ENCODE assay signal across 12 mouse cellular contexts in the genomic region with DNA sequence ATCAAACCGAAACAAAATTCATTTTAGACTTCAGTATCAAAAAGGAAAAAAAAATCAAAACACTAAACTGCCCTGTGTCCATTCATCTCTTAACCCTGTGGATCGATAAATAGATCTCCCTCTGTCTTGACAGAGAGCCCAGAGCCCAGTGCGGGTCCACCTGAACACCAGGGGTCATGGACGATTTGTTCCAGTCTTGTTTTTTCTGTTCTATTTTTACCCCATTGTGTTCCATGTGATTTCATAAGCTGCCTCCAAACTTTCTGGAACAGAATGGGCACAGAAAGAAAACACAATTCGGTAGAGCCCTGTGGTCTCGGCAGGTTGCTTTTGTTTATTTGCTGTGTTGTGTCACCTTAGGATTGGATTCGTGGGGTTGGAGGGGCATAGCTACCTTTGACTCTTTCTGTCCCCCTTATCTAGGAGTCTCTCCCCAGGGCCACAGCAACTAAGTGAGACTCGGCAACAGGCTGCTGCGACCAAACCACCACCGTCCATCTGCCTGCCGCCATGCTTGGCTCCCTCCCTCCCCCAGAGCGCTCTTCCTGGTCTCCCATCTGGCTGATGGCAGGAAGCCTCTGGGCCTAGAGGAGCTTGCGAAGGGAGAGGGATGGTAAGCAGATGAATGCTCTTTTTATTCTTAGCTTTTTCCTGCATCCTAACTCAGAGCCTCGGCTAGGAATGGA. TPM values are rescaled to one million over a fixed set of nuclear protein-coding genes. Genes with fewer than 3 reads are reported as not detected.
DNase-seq lines count a peak whose midpoint lies in the region; ATAC-seq lines count a peak whose summit lies in the region.
"Had no signal": no experiment of that assay in that cellular context is flagged by ENCODE, and none has a peak within 500 bp of the region (broad histone marks: within the 10 kb centered on the region; RNA-seq: fewer than 3 reads in every experiment).

No protein-coding gene starts in this region.

- DNase-seq in cerebellum, postnatal 10 days, result peak; percentile 64 to 74
- no peak for DNase-seq in cerebellum, adult 11 months
- DNase-seq in hindbrain, embryonic 11.5 days (ENCODE audit: low spot score), result no peak
- DNase-seq in lung, postnatal 10 days, result no peak
- peak; percentile 59 for DNase-seq in layer of hippocampus, adult 9-11 months
- no peak for DNase-seq in spleen, postnatal 36 days (ENCODE audit: low spot score in 2 of 2)
- DNase-seq: adrenal gland, adult 2 months; thymus, postnatal 4 days had no signal

- ATAC-seq in hindbrain, embryonic 12.5 days (ENCODE audit: low FRiP score), result no peak
- no peak for ATAC-seq in hindbrain, embryonic 11.5 days (ENCODE audit: low FRiP score)
- ATAC-seq in lung, embryonic 16.5 days (ENCODE audit: low read depth), result no peak

- H3K27ac ChIP-seq in hindbrain, embryonic 12.5 days, result no peak overlapping the region
- H3K27ac ChIP-seq in hindbrain, embryonic 11.5 days (ENCODE audit: low read depth, low read length), result no peak overlapping the region
- H3K27ac ChIP-seq in lung, embryonic 16.5 days (ENCODE audit: low read length), result 0 out of 2 replicates have a peak overlapping the region, but pooled peaks have one; percentile 5
- H3K27ac ChIP-seq: limb, embryonic 13.5 days had no signal

- H3K9me3 ChIP-seq in hindbrain, embryonic 12.5 days (replicated peaks), result no peaks in the 10 kb centered on the region
- no peaks in the 10 kb centered on the region for H3K9me3 ChIP-seq in hindbrain, embryonic 11.5 days (ENCODE audit: control insufficient read depth, low read length)
- H3K9me3 ChIP-seq in lung, embryonic 16.5 days (ENCODE audit: control insufficient read depth, low read length), result no peaks in the 10 kb centered on the region
- H3K9me3 ChIP-seq: heart, embryonic 12.5 days; limb, embryonic 13.5 days had no signal

- peaks cover 25% of the 10 kb centered on the region for H3K36me3 ChIP-seq in hindbrain, embryonic 12.5 days
- H3K36me3 ChIP-seq in hindbrain, embryonic 11.5 days (ENCODE audit: control insufficient read depth, insufficient read depth, low read length), result peaks cover 14% of the 10 kb centered on the region
- H3K36me3 ChIP-seq in lung, embryonic 16.5 days (ENCODE audit: control insufficient read depth, insufficient read depth, low read length), result peaks cover 12% of the 10 kb centered on the region

- no peak overlapping the region for H3K4me3 ChIP-seq in hindbrain, embryonic 12.5 days
- H3K4me3 ChIP-seq in hindbrain, embryonic 11.5 days (ENCODE audit: low read depth, low read length), result no peak overlapping the region
- H3K4me3 ChIP-seq in lung, embryonic 16.5 days (ENCODE audit: low read length), result no peak overlapping the region
- H3K4me3 ChIP-seq: heart, embryonic 12.5 days; limb, embryonic 13.5 days had no signal

- no peaks in the 10 kb centered on the region for H3K27me3 ChIP-seq in hindbrain, embryonic 12.5 days
- no peaks in the 10 kb centered on the region for H3K27me3 ChIP-seq in hindbrain, embryonic 11.5 days (ENCODE audit: control insufficient read depth, insufficient read depth, low read length)
- H3K27me3 ChIP-seq in lung, embryonic 16.5 days (ENCODE audit: control insufficient read depth, insufficient read depth, low read depth, low read length), result no peaks in the 10 kb centered on the region
- H3K27me3 ChIP-seq: heart, embryonic 12.5 days; limb, embryonic 13.5 days had no signal

- WGBS in hindbrain, embryonic 12.5 days, result 68% methylated on average over 14 of the region's 14 CpGs
- 66% methylated on average over 14 of the region's 14 CpGs for WGBS in hindbrain, embryonic 11.5 days
- 44% methylated on average over 14 of the region's 14 CpGs for WGBS in lung, embryonic 16.5 days

- no peak overlapping the region for H3K4me2 ChIP-seq in hindbrain, embryonic 12.5 days (replicated peaks)
- H3K4me2 ChIP-seq in hindbrain, embryonic 11.5 days (replicated peaks; ENCODE audit: low read depth, low read length), result no peak overlapping the region
- no peak overlapping the region for H3K4me2 ChIP-seq in lung, embryonic 16.5 days (ENCODE audit: low read depth, low read length)
- H3K4me2 ChIP-seq: heart, embryonic 12.5 days; limb, embryonic 13.5 days had no signal

- 0 out of 2 replicates have a peak overlapping the region, but pooled peaks have one; percentile 33 for H3K9ac ChIP-seq in hindbrain, embryonic 12.5 days
- H3K9ac ChIP-seq in hindbrain, embryonic 11.5 days (ENCODE audit: low read depth, low read length), result no peak overlapping the region
- H3K9ac ChIP-seq in lung, embryonic 16.5 days (ENCODE audit: low read length), result no peak overlapping the region
- H3K9ac ChIP-seq: heart, embryonic 12.5 days; limb, embryonic 13.5 days had no signal

- H3K4me1 ChIP-seq in hindbrain, embryonic 12.5 days, result peaks cover 22% of the 10 kb centered on the region
- 0 out of 2 replicates have a peak, but pooled peaks cover 3% of the 10 kb centered on the region for H3K4me1 ChIP-seq in hindbrain, embryonic 11.5 days (replicated peaks; ENCODE audit: control insufficient read depth, insufficient read depth, low read length)
- peaks cover 14% of the 10 kb centered on the region for H3K4me1 ChIP-seq in lung, embryonic 16.5 days (replicated peaks; ENCODE audit: control insufficient read depth, insufficient read depth, low read length)

RNA-seq across cellular contexts. Expression of gene Cpsf4l, which starts 12.7 kb away (rescaled TPM):
- 0.15 and 0.31 TPM in 2 replicates for polyA plus RNA-seq in hindbrain, embryonic 12.5 days (2016; fragmentation: Nextera tagmentation; extraction: Ambion mirVana)
- polyA plus RNA-seq in hindbrain, embryonic 11.5 days (2014; fragmentation: Nextera tagmentation; extraction: Ambion mirVana), result 0.80 and 0.86 TPM in 2 replicates
- polyA plus RNA-seq in lung, embryonic 16.5 days (2015; fragmentation: Nextera tagmentation; extraction: Ambion mirVana), result 0.90 and 3.1 TPM in 2 replicates
- polyA plus RNA-seq: adrenal gland, adult 2 months; heart, embryonic 12.5 days had no signal

RNA-seq across cellular contexts. Expression of gene Cdc42ep4, which starts 29.1 kb away (rescaled TPM):
- 98.7 and 106 TPM in 2 replicates for polyA plus RNA-seq in hindbrain, embryonic 12.5 days (2016; fragmentation: Nextera tagmentation; extraction: Ambion mirVana)
- 64.5 and 68.6 TPM in 2 replicates for polyA plus RNA-seq in hindbrain, embryonic 11.5 days (2014; fragmentation: Nextera tagmentation; extraction: Ambion mirVana)
- 129 and 130 TPM in 2 replicates for polyA plus RNA-seq in lung, embryonic 16.5 days (2015; fragmentation: Nextera tagmentation; extraction: Ambion mirVana)

RNA-seq across cellular contexts. Expression of gene D11Wsu47e, which starts 38.3 kb away (rescaled TPM):
- 23.8 and 25.9 TPM in 2 replicates for polyA plus RNA-seq in hindbrain, embryonic 12.5 days (2016; fragmentation: Nextera tagmentation; extraction: Ambion mirVana)
- 20.2 and 21.0 TPM in 2 replicates for polyA plus RNA-seq in hindbrain, embryonic 11.5 days (2014; fragmentation: Nextera tagmentation; extraction: Ambion mirVana)
- 15.4 and 15.9 TPM in 2 replicates for polyA plus RNA-seq in lung, embryonic 16.5 days (2015; fragmentation: Nextera tagmentation; extraction: Ambion mirVana)

RNA-seq across cellular contexts. Expression of gene Fam104a, which starts 38.6 kb away (rescaled TPM):
- 49.9 and 50.4 TPM in 2 replicates for polyA plus RNA-seq in hindbrain, embryonic 12.5 days (2016; fragmentation: Nextera tagmentation; extraction: Ambion mirVana)
- polyA plus RNA-seq in hindbrain, embryonic 11.5 days (2014; fragmentation: Nextera tagmentation; extraction: Ambion mirVana), result 49.9 and 56.4 TPM in 2 replicates
- polyA plus RNA-seq in lung, embryonic 16.5 days (2015; fragmentation: Nextera tagmentation; extraction: Ambion mirVana), result 39.8 and 40.3 TPM in 2 replicates

Comparison
In these comparisons a context has a peak if more than half of its experiments do, and no peak if none do; other contexts are left out.
1. DNase-seq: peak in cerebellum, postnatal 10 days (2 of 2) and layer of hippocampus, adult 9-11 months (single experiment); none in cerebellum, adult 11 months (single experiment), hindbrain, embryonic 11.5 days (single experiment), lung, postnatal 10 days (single experiment) and spleen, postnatal 36 days (0 of 2).